Mouse (Mus musculus): ENCODE measurements around the gene Bmp2k. TPM values are rescaled to one million over a fixed set of nuclear protein-coding genes. Genes with fewer than 3 reads are reported as not detected.

Gene Bmp2k
- polyA plus RNA-seq (2017; shearing (Covaris generic)), result 36.5 TPM

DNA sequence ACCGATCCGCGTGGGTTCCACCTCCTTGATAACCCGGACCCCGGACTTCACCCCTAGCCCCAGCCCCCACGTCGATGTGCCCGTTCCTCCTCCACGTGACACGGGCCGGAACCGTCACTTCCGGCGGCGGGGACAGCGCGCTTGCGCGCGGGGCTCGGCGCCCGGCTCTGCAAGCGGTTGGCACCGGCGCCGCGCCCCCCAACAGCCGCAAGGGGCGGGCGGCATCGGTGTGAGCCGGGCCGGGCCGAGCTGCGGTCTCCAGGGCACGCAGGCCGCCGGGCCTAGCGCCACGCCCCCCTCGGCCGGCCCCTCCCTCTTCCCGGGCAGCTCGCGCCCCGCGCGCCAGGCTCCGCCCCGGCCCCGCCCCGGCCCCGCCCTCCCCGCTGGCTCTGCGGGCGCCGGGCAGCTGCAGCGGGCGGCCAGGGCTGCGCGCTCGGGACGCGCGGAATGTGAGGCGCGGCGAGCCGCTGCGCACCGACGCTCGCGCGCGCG, at the start of gene Bmp2k:
Bmp2k (plus strand) TSS at position 380 of the 492 bp plus-strand sequence.

DNA sequence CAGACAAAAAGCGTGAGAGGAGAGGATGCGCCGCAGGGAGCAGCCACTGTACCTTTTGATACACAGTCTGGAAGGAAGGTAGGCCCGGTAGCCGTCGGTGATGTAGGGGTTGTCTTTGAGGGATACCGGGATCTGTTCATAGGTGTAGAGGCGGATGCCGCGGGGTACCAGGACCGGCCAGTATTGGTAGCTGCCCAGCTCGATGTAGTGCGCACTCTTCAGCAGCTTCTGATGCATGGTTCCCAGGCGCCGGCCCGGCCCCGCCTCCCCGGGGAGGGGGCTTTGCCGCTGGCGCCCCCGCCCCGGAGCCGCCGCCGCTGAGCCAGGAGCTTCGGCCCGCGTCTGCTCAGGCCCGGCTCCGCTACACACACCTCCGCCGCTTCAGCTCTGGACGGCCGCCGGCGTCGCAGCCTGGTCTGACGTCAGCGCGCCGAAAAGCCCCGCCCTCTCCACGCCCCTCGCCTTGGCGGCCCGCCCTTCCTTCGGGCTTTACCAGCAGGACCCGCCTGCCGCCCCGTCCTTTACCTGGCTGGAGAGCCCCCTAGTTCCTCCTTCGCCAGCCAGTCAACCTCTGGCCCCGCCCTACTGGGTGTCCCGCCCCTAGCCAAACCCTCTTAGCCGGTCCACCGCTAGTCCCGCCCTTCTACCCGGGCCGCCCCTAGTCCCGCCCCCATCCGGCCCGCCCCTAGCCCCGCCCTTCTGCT, 113.9 kb downstream of the Bmp2k start, which contains the start of gene Paqr3:
Paqr3 (minus strand) TSS at position 390 of the 704 bp plus-strand sequence.

Other genes with a start within 250 kb of the Bmp2k start
- gene Anxa3, start 204.3 kb upstream of the Bmp2k start, polyA plus RNA-seq (2017; shearing (Covaris generic)), result 0.34 TPM
- gene Paqr3, start 113.9 kb downstream of the Bmp2k start, polyA plus RNA-seq (2017; shearing (Covaris generic)), result 6.8 TPM